Mouse (Mus musculus): ENCODE data around the gene Fggy.

GRCm38 (mm10) chr4:95624696-95625095, 67.4 kb downstream of the Fggy start:
- no peak for TF ChIP-seq CTCF (IDR thresholded peaks at IDR 0.05; ENCODE audit: low read depth)
- TF ChIP-seq EP300 (IDR thresholded peaks at IDR 0.05; ENCODE audit: low read depth) = no peak
